Mouse (Mus musculus) limb, embryonic 14.5 days (tissue): ENCODE measurements around the gene Prdx1. TPM values are rescaled to one million over a fixed set of nuclear protein-coding genes. Genes with fewer than 3 reads are reported as not detected.

Source experiments
- ATAC-seq: fragments of 200-750 bp; cut with Nextera tagmentation; 2 replicates; pipeline ENCODE4 v1.8.0; 2017; ENCODE audit warnings: low read depth, moderate number of reproducible peaks, moderate TSS enrichment; ENCODE audit not compliant: low FRiP score
- DNase-seq: peaks from one replicate; pipeline ENCODE4 v3.0.0-alpha.2; 2015; ENCODE audit warnings: low spot score
- H3K27ac ChIP-seq: fragments of 300-500 bp; sonication (generic); replicated peaks from 2 replicates; pipeline ENCODE4 v1.5.1; 2014; ENCODE audit warnings: low read depth, mild to moderate bottlenecking, low read length, moderate library complexity, mixed read lengths
- H3K27me3 ChIP-seq: fragments of 300-500 bp; sonication (generic); 2 replicates; pipeline ENCODE4 v1.6.1; 2014; ENCODE audit warnings: low read length, mixed read lengths; ENCODE audit not compliant: control insufficient read depth, insufficient read depth
- H3K36me3 ChIP-seq: fragments of 300-500 bp; sonication (generic); 2 replicates; pipeline ENCODE4 v1.6.1; 2014; ENCODE audit warnings: mild to moderate bottlenecking, low read length, moderate library complexity, mixed read lengths; ENCODE audit not compliant: control insufficient read depth, insufficient read depth
- H3K4me1 ChIP-seq: fragments of 300-500 bp; sonication (generic); 2 replicates; pipeline ENCODE4 v1.6.1; 2014; ENCODE audit warnings: antibody characterized with exemption, low read length, mixed read lengths; ENCODE audit not compliant: control insufficient read depth, insufficient read depth
- H3K4me2 ChIP-seq: fragments of 300-500 bp; sonication (generic); replicated peaks from 2 replicates; pipeline ENCODE4 v1.6.1; 2014; ENCODE audit warnings: low read depth, mild to moderate bottlenecking, low read length, moderate library complexity; ENCODE audit not compliant: severe bottlenecking
- H3K4me3 ChIP-seq: fragments of 300-500 bp; sonication (generic); replicated peaks from 2 replicates; pipeline ENCODE4 v1.5.1; 2014; ENCODE audit warnings: low read length
- H3K9ac ChIP-seq: fragments of 300-500 bp; sonication (generic); 2 replicates; pipeline ENCODE4 v1.6.1; 2014; ENCODE audit warnings: mild to moderate bottlenecking, low read depth, low read length, moderate library complexity; ENCODE audit not compliant: severe bottlenecking
- H3K9me3 ChIP-seq: fragments of 300-500 bp; sonication (generic); 2 replicates; pipeline ENCODE4 v1.6.1; 2016; ENCODE audit warnings: low read length; ENCODE audit not compliant: control insufficient read depth
- POLR2A ChIP-seq: fragments of 200-500 bp; IDR thresholded peaks from 2 replicates; pipeline ENCODE4 v1.8.0; 2012; ENCODE audit warnings: inconsistent platforms, mild to moderate bottlenecking, moderate library complexity, borderline replicate concordance; ENCODE audit not compliant: insufficient read depth, insufficient read length; ENCODE audit errors: extremely low read depth
- WGBS: fragments of 180-500 bp; shearing (Covaris S2); extraction: QIAGEN DNeasy Blood & Tissue Kit; methylation state at CpG from one replicate; pipeline ENCODE4 v1.1.7; 2014; 5-methylcytosine and 5-hydroxymethylcytosine counted together
- polyA plus RNA-seq, 2 experiments: library from polyadenylated mRNA; depleted of rRNA in 1 of 2; stranded (reverse) in 1 of 2; unstranded in 1 of 2; fragments of >200 nt; fragmentation: Nextera tagmentation in 1 of 2; extraction: Ambion mirVana in 1 of 2; gene quantifications; 2 replicates each; pipeline versions ENCODE4 v1.2.1 to v1.2.3; 2012 to 2014

Prdx1 gene
- polyA plus RNA-seq, 2 experiments: 418 to 1,088 TPM

DNA sequence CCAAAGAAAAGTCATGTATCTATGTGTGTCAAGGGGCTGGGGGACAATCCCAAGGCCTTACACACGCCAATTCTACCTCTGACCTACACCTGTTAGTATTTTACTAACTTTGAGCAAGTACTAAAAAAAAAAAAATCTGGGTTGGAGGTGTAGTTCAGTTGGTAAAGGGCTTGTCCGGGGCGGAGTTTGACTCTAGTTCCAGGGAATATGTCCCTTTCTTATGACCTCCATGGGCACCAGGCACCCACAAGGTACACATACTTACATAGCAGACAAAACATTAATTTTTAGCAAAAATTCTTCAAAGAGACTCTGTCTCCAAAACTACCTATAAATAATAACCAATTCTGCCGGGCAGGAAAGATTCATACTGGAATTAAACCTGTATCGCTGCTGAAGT lies 35.0 kb upstream of the Prdx1 start:
- no peaks in the 10 kb centered on the region for H3K9me3 ChIP-seq
- peak overlapping the region; percentile 93 for H3K27ac ChIP-seq
- no peak for DNase-seq
- no peak for ATAC-seq
- peak overlapping the region; percentile 98 for H3K9ac ChIP-seq
- H3K4me3 ChIP-seq: peak overlapping the region; percentile 93
- no peak for TF ChIP-seq POLR2A
- H3K27me3 ChIP-seq: no peaks in the 10 kb centered on the region
- H3K4me1 ChIP-seq: peaks cover 9% of the 10 kb centered on the region
- 35% methylated on average over 5 of the region's 5 CpGs for WGBS
- peaks cover 32% of the 10 kb centered on the region for H3K36me3 ChIP-seq
- H3K4me2 ChIP-seq: peak overlapping the region; percentile 87

DNA sequence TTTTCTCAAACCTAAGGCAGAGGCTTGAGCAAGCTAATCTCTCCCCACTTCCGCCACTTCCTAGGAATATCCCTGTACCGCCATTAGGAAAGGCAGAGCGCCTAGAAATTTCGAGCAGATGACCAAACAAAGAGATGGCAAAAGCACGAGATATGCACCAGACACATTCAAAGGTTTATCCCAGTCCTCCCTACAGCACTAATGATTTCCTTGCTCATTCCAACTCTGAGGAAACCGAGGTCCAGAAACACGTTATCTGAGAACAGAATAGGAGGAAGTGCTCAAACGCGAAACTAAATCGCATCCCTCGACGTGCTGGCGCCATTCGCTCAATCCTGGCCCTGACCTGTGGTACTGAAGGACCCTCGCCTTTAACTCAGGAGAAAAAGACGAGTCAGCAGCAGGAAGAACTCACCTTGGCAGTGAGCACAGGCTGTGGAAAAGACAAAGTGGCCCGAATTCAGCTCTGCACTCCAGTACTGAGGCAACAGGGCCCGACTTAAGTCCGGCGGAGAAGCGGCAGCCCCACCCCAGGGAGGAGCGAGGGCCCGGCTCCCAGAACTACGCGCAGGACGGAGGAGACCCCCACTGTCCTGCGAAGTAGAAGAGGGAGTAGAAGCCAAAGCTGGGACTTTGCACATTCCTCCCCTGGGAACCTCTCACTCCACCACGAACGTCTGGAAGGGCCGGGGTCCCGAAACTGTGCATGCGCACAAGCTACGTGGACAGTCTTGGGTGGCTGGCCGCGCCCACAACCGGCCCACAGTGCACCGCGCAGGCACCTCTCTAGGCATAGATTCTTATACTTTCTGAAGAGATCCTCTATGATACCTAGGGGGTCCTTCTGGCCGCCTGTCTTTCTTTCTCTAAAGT lies 34.2 kb upstream of the Prdx1 start, which contains the start of gene Akr1a1:
TSS of gene Akr1a1 (minus strand) at position 757 of the 873 bp plus-strand sequence.
- Histone ChIP-seq H3K36me3 (peaks cover 28% of the 10 kb centered on the region), H3K27me3 (no peaks in the 10 kb centered on the region), H3K4me1 (peaks cover 9% of the 10 kb centered on the region), H3K9me3 (no peaks in the 10 kb centered on the region), H3K4me3 (peak within 1 kb of the TSS; percentile 93), H3K27ac (peak within 1 kb of the TSS; percentile 93), H3K4me2 (peak within 1 kb of the TSS; percentile 87), H3K9ac (peak within 1 kb of the TSS; percentile 98)
- under 1% methylated on average over 38 of the region's 39 CpGs for WGBS
- DNase-seq (peak; percentile 97), ATAC-seq (peak; percentile 99)
- TF ChIP-seq POLR2A: peak; percentile 87; the same call in 1 of the 2 replicates

DNA sequence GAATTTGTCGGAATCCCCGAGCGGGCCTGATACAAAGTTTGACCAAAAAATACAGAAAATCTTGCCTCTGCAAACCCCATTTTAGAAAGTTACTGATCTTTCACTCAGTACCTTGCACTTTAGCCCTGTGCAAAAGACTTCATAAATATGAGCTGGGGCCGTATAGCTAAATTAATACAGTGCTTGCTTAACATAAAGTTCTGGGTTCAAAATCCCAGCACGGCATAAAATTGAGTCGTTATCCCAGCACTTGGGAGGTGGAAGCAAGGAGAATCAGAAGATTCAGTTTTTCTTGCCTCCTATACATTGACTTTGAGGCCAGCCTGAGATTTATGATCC lies 33.6 kb upstream of the Prdx1 start:
- TF ChIP-seq POLR2A: no peak
- Histone ChIP-seq H3K4me3 (peak overlapping the region; percentile 93), H3K9me3 (no peaks in the 10 kb centered on the region), H3K4me1 (peaks cover 9% of the 10 kb centered on the region), H3K27ac (peak overlapping the region; percentile 39), H3K9ac (peak overlapping the region; percentile 98), H3K4me2 (peak overlapping the region; percentile 87), H3K27me3 (no peaks in the 10 kb centered on the region), H3K36me3 (peaks cover 23% of the 10 kb centered on the region)
- DNase-seq (no peak), ATAC-seq (peak; percentile 14; the same call in 1 of the 2 replicates)
- 8% methylated on average over 6 of the region's 6 CpGs for WGBS

DNA sequence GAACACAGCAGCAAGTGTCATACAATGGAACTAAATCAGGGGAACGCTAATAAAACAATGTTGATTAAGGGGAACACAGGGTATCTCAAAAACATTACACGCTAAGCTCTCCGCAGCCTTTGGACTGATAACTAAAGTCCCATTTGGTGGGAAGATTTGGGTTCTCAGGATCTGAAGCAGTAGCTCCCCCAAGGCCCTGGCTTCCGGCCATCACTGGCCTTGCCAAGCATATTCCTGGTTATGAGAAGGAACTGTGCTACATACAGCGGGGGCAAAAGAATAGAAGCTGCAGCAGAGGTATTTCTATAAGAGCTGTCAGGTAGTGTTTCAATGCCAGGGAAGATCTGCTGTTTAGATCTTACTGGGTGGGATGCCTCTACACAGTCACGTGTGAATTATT lies 32.1 kb upstream of the Prdx1 start:
- no peaks in the 10 kb centered on the region for H3K27me3 ChIP-seq
- no peak for ATAC-seq

DNA sequence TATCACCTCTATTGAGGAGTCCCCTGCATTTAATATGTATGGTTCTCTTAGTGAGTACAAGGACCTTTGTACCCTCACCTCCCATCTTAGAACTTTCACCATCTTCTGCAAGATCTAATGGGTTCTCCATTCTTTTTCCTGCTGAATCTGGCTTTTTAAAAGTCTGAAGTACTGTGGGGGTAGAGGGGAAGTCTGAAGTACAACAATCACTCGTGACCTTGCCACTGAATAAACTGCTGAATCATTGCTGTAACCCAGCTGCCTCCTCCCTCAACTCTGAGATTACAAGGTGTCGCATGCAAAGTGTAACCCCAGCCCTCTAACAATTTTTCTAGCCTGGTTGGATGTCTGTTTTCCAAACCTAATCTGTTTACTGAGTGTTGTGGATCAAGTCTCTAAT lies 30.2 kb upstream of the Prdx1 start:
- 62% methylated on average over 2 of the region's 2 CpGs for WGBS
- no peak overlapping the region for H3K4me2 ChIP-seq

More for the DNA sequence above, 32.1 kb upstream of the Prdx1 start:
- no peak for DNase-seq
- Histone ChIP-seq H3K9me3 (no peaks in the 10 kb centered on the region), H3K9ac (no peak overlapping the region), H3K4me3 (no peak overlapping the region), H3K4me2 (no peak overlapping the region), H3K4me1 (peaks cover 5% of the 10 kb centered on the region), H3K27ac (no peak overlapping the region), H3K36me3 (peaks cover 12% of the 10 kb centered on the region)
- TF ChIP-seq POLR2A: no peak
- WGBS: 85% methylated on average over 6 of the region's 6 CpGs

More for the DNA sequence above, 30.2 kb upstream of the Prdx1 start:
- Histone ChIP-seq H3K27me3 (no peaks in the 10 kb centered on the region), H3K4me1 (peaks cover 2% of the 10 kb centered on the region), H3K27ac (no peak overlapping the region), H3K36me3 (no peaks in the 10 kb centered on the region), H3K9ac (no peak overlapping the region), H3K9me3 (no peaks in the 10 kb centered on the region), H3K4me3 (no peak overlapping the region)
- DNase-seq (no peak), ATAC-seq (no peak)
- TF ChIP-seq POLR2A: no peak
